Comparison of ENCODE assay signal across 8 mouse cellular contexts in genomic region chr10:93833699-93834393, GRCm38 (mm10). TPM values are rescaled to one million over a fixed set of nuclear protein-coding genes. Genes with fewer than 3 reads are reported as not detected.
A peak's percentile ranks its signal among the peaks of the same experiment; 100 is the strongest.
DNase-seq lines count a peak whose midpoint lies in the region; ATAC-seq lines count a peak whose summit lies in the region.

No protein-coding gene starts in this region.

- peak; percentile 89 for ATAC-seq in granulocyte monocyte progenitor cell, adult 5-6 weeks (replicated peaks; ENCODE audit: poor library complexity, severe bottlenecking)

- DNase-seq in B cell, adult 2 months = peak; percentile 62 to 66
- DNase-seq in adrenal gland, adult 18-20 months (ENCODE audit: low spot score in 2 of 2) = peak; percentile 70 to 73
- peak; percentile 96 for DNase-seq in embryo, embryonic 10 days (ENCODE audit: low spot score)
- DNase-seq in kidney, adult 9 months = peak; percentile 34
- DNase-seq in lung, postnatal 10 days = peak; percentile 73
- DNase-seq in ovary, postnatal 14 days (ENCODE audit: low spot score) = peak; percentile 31
- DNase-seq in urinary bladder, postnatal 25 days (ENCODE audit: low spot score) = peak; percentile 26

RNA-seq across cellular contexts. Expression of gene Usp44, which starts 2.5 kb away (rescaled TPM):
- not detected for total RNA-seq in adrenal gland, adult 18-20 months (2021)
- 1.3 and 1.6 TPM in 2 replicates for total RNA-seq in granulocyte monocyte progenitor cell, adult 5-6 weeks (2014; fragmentation: Nextera tagmentation)
- total RNA-seq in granulocyte monocyte progenitor cell, adult 5-6 weeks (2017) = 1.6 and 2.9 TPM in 2 replicates

Comparison
In these comparisons a context has a peak if more than half of its experiments do, and no peak if none do; other contexts are left out.
1. Peak in every context shown above with its lines: DNase-seq and ATAC-seq.
2. DNase-seq: peak in every context shown above with its lines; median percentile 96 in embryo, embryonic 10 days; 73 in lung, postnatal 10 days; 72 in adrenal gland, adult 18-20 months; 64 in B cell, adult 2 months; 34 in kidney, adult 9 months; 31 in ovary, postnatal 14 days; 26 in urinary bladder, postnatal 25 days.